In genomic region chr3:145583522-145584200, GRCm38 (mm10) we compare ENCODE assay signal across 12 mouse cellular contexts. TPM values are rescaled to one million over a fixed set of nuclear protein-coding genes. Genes with fewer than 3 reads are reported as not detected.
DNase-seq lines count a peak whose midpoint lies in the region; ATAC-seq and TF ChIP-seq lines count a peak whose summit lies in the region.
"Had no signal": no experiment of that assay in that cellular context is flagged by ENCODE, and none has a peak within 500 bp of the region (broad histone marks: within the 10 kb centered on the region; RNA-seq: fewer than 3 reads in every experiment).

No protein-coding gene starts in this region.

- TF ChIP-seq EP300 in heart, postnatal 0 days (IDR thresholded peaks at IDR 0.05; ENCODE audit: low read depth): no peak

- H3K4me1 ChIP-seq in heart, postnatal 0 days (ENCODE audit: control insufficient read depth, insufficient read depth): no peaks in the 10 kb centered on the region
- no peaks in the 10 kb centered on the region for H3K4me1 ChIP-seq in heart, embryonic 12.5 days (replicated peaks)
- H3K4me1 ChIP-seq in lung, embryonic 16.5 days (replicated peaks; ENCODE audit: control insufficient read depth, insufficient read depth, low read length): no peaks in the 10 kb centered on the region
- H3K4me1 ChIP-seq: liver, embryonic 15.5 days had no signal

- no peaks in the 10 kb centered on the region for H3K9me3 ChIP-seq in heart, postnatal 0 days (replicated peaks; ENCODE audit: control insufficient read depth, low read length)
- H3K9me3 ChIP-seq in heart, embryonic 12.5 days (replicated peaks): no peaks in the 10 kb centered on the region
- no peaks in the 10 kb centered on the region for H3K9me3 ChIP-seq in lung, embryonic 16.5 days (ENCODE audit: control insufficient read depth, low read length)
- H3K9me3 ChIP-seq: liver, embryonic 15.5 days had no signal

- WGBS in heart, postnatal 0 days: 43% methylated on average over 3 of the region's 3 CpGs
- 65% methylated on average over 3 of the region's 3 CpGs for WGBS in heart, embryonic 12.5 days
- 35% methylated on average over 3 of the region's 3 CpGs for WGBS in lung, embryonic 16.5 days

- H3K4me2 ChIP-seq in heart, postnatal 0 days (ENCODE audit: low read depth, low read length): no peak overlapping the region
- no peak overlapping the region for H3K4me2 ChIP-seq in heart, embryonic 12.5 days
- H3K4me2 ChIP-seq in lung, embryonic 16.5 days (ENCODE audit: low read depth, low read length): no peak overlapping the region
- H3K4me2 ChIP-seq: liver, embryonic 15.5 days had no signal

- ATAC-seq in heart, postnatal 0 days (ENCODE audit: insufficient read depth, low read depth): no peak
- no peak for ATAC-seq in heart, embryonic 12.5 days (ENCODE audit: insufficient number of reproducible peaks, low FRiP score)
- peak; percentile 28; the same call in 1 of the 2 replicates for ATAC-seq in lung, embryonic 16.5 days (ENCODE audit: low read depth)

- no peak overlapping the region for H3K9ac ChIP-seq in heart, postnatal 0 days (replicated peaks; ENCODE audit: low read depth, low read length)
- no peak overlapping the region for H3K9ac ChIP-seq in heart, embryonic 12.5 days
- no peak overlapping the region for H3K9ac ChIP-seq in lung, embryonic 16.5 days (ENCODE audit: low read length)
- H3K9ac ChIP-seq: liver, embryonic 15.5 days had no signal

- peak; percentile 45 for TF ChIP-seq CTCF in heart, postnatal 0 days (IDR thresholded peaks at IDR 0.05; ENCODE audit: low read depth)

- no peaks in the 10 kb centered on the region for H3K27me3 ChIP-seq in heart, postnatal 0 days (ENCODE audit: control insufficient read depth, insufficient read depth, low read length)
- no peaks in the 10 kb centered on the region for H3K27me3 ChIP-seq in heart, embryonic 12.5 days (replicated peaks)
- no peaks in the 10 kb centered on the region for H3K27me3 ChIP-seq in lung, embryonic 16.5 days (ENCODE audit: control insufficient read depth, insufficient read depth, low read depth, low read length)
- H3K27me3 ChIP-seq in splenic B cell, adult 2 months (ENCODE audit: control insufficient read depth, insufficient read depth, low read length, poor library complexity, severe bottlenecking): no peaks in the 10 kb centered on the region
- H3K27me3 ChIP-seq: liver, embryonic 15.5 days had no signal

- DNase-seq in heart, postnatal 0 days (ENCODE audit: low spot score): peak; percentile 55
- DNase-seq in lung, postnatal 4 days: no peak
- peak; percentile 20 for DNase-seq in fibroblast of lung, adult 2 months (ENCODE audit: low read depth)
- DNase-seq in splenic B cell, adult 2 months (ENCODE audit: low read depth, low spot score): peak; percentile 5
- DNase-seq in cerebellum, adult 11 months: no peak
- no peak for DNase-seq in testis, postnatal 14 days (ENCODE audit: low spot score)
- DNase-seq: kidney, postnatal 4 days; right cerebral cortex, postnatal 4 days; thymus, postnatal 4 days had no signal

- H3K36me3 ChIP-seq in heart, postnatal 0 days (replicated peaks; ENCODE audit: control insufficient read depth, insufficient read depth, low read length): peaks cover 51% of the 10 kb centered on the region
- H3K36me3 ChIP-seq in heart, embryonic 12.5 days: peaks cover 57% of the 10 kb centered on the region
- peaks cover 31% of the 10 kb centered on the region for H3K36me3 ChIP-seq in lung, embryonic 16.5 days (ENCODE audit: control insufficient read depth, insufficient read depth, low read length)
- peaks cover 9% of the 10 kb centered on the region for H3K36me3 ChIP-seq in splenic B cell, adult 2 months (ENCODE audit: control insufficient read depth, insufficient read depth, low read length, poor library complexity, severe bottlenecking)

- no peak overlapping the region for H3K27ac ChIP-seq in heart, postnatal 0 days (ENCODE audit: low read depth)
- H3K27ac ChIP-seq in heart, embryonic 12.5 days (ENCODE audit: poor library complexity, severe bottlenecking): no peak overlapping the region
- no peak overlapping the region for H3K27ac ChIP-seq in lung, embryonic 16.5 days (ENCODE audit: low read length)
- H3K27ac ChIP-seq: liver, embryonic 15.5 days had no signal

- no peak overlapping the region for H3K4me3 ChIP-seq in heart, postnatal 0 days (ENCODE audit: low read depth, low read length)
- H3K4me3 ChIP-seq in heart, embryonic 12.5 days: no peak overlapping the region
- no peak overlapping the region for H3K4me3 ChIP-seq in lung, embryonic 16.5 days (ENCODE audit: low read length)
- H3K4me3 ChIP-seq: liver, embryonic 15.5 days had no signal

RNA-seq across cellular contexts. Expression of gene Znhit6, which starts 7.7 kb away (rescaled TPM):
- total RNA-seq in heart, postnatal 0 days (2014; rRNA removed; ENCODE audit: low replicate concordance): 0.15 and 8.4 TPM in 2 replicates
- 15.7 and 17.5 TPM in 2 replicates for polyA plus RNA-seq in heart, postnatal 0 days (2015; fragmentation: Nextera tagmentation; extraction: Ambion mirVana)
- 26.8 and 30.5 TPM in 2 replicates for polyA plus RNA-seq in heart, embryonic 12.5 days (2016; fragmentation: Nextera tagmentation; extraction: Ambion mirVana)
- polyA plus RNA-seq in lung, embryonic 16.5 days (2015; fragmentation: Nextera tagmentation; extraction: Ambion mirVana): 25.9 and 27.9 TPM in 2 replicates

Comparison
In these comparisons a context has a peak if more than half of its experiments do, and no peak if none do; other contexts are left out.
1. DNase-seq: peak in heart, postnatal 0 days (single experiment), fibroblast of lung, adult 2 months (single experiment) and splenic B cell, adult 2 months (single experiment); none in lung, postnatal 4 days (0 of 2), cerebellum, adult 11 months (single experiment) and testis, postnatal 14 days (single experiment).